ENCODE assay signal across 15 mouse cellular contexts in the genomic region with DNA sequence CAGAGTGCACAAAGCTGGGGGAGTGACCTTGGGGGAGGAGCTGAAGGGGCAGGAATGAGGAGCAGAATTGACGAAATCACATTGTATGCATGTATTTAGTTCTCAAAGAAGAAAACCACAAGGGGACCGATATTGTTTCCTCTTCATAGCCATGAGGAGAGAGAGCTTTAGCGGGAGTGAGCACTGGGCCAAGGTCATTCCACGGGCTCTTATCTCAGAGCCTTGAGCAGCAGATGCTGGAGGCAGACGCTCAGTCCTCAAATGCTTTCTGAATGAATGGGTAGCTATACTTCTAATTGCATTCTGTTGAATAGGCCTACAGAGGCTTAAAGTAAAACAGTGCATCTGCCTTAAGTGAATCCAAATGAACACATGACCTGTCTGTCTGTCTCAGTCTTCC.
"Had no signal": no experiment of that assay in that cellular context is flagged by ENCODE, and none has a peak within 500 bp of the region (broad histone marks: within the 10 kb centered on the region; RNA-seq: fewer than 3 reads in every experiment).

No protein-coding gene starts in this region.

- H3K4me1 ChIP-seq: limb, embryonic 12.5 days; liver, embryonic 13.5 days; lung, embryonic 15.5 days; megakaryocyte, embryonic 14.5 days had no signal

- H3K36me3 ChIP-seq: limb, embryonic 12.5 days; liver, embryonic 13.5 days; lung, embryonic 15.5 days had no signal

- DNase-seq: kidney, adult 8-10 months; kidney, postnatal 36 days; layer of hippocampus, adult 9-11 months; liver; liver, embryonic 13.5 days; liver, postnatal 0 days; lung, postnatal 14 days; thymus, postnatal 4 days had no signal

- H3K4me3 ChIP-seq: limb, embryonic 12.5 days; liver, embryonic 13.5 days; lung, embryonic 15.5 days; megakaryocyte, embryonic 14.5 days had no signal

- H3K9me3 ChIP-seq: liver, embryonic 13.5 days; lung, embryonic 15.5 days; megakaryocyte, embryonic 14.5 days had no signal

- H3K9ac ChIP-seq: limb, embryonic 12.5 days; liver, embryonic 13.5 days; liver, postnatal 0 days; lung, embryonic 15.5 days had no signal

- H3K27ac ChIP-seq: kidney, postnatal 0 days; limb, embryonic 12.5 days; liver, embryonic 13.5 days; lung, embryonic 15.5 days; macrophage had no signal

- ATAC-seq: intestine, postnatal 0 days; liver, postnatal 0 days had no signal

- H3K4me2 ChIP-seq: limb, embryonic 12.5 days; liver, embryonic 13.5 days; lung, embryonic 15.5 days; midbrain, embryonic 11.5 days had no signal

- H3K27me3 ChIP-seq: limb, embryonic 12.5 days; liver, embryonic 13.5 days; lung, embryonic 15.5 days; megakaryocyte, embryonic 14.5 days had no signal
